Mouse (Mus musculus) kidney, postnatal 0 days (tissue): ENCODE results near the gene Rpap1. TPM values are rescaled to one million over a fixed set of nuclear protein-coding genes. Genes with fewer than 3 reads are reported as not detected.
"Not testable (repeated sequence)": the region's sequence is repeated elsewhere in the genome, so short reads cannot be mapped to it uniquely, and the experiment has no call there.

Source experiments
- ATAC-seq: fragments of 200-750 bp; cut with Nextera tagmentation; replicated peaks from 2 replicates; pipeline ENCODE4 v1.8.0; 2017; ENCODE audit warnings: low read depth, moderate number of reproducible peaks, moderate TSS enrichment, moderate library complexity; ENCODE audit not compliant: low FRiP score
- DNase-seq: peaks from one replicate; pipeline ENCODE4 v3.0.0-alpha.2; 2016; ENCODE audit warnings: low spot score
- H3K27ac ChIP-seq: fragments of 300-500 bp; sonication (generic); 2 replicates; pipeline ENCODE4 v1.5.1; 2014; ENCODE audit warnings: mild to moderate bottlenecking
- H3K27me3 ChIP-seq: fragments of 300-500 bp; sonication (generic); 2 replicates; pipeline ENCODE4 v1.6.1; 2014; ENCODE audit warnings: low read length, mixed read lengths; ENCODE audit not compliant: insufficient read depth
- H3K36me3 ChIP-seq: fragments of 300-500 bp; sonication (generic); 2 replicates; pipeline ENCODE4 v1.6.1; 2014; ENCODE audit warnings: low read length, mixed read lengths; ENCODE audit not compliant: insufficient read depth
- H3K4me1 ChIP-seq: fragments of 300-500 bp; sonication (generic); replicated peaks from 2 replicates; pipeline ENCODE4 v1.6.1; 2014; ENCODE audit warnings: antibody characterized with exemption, low read length, mixed read lengths; ENCODE audit not compliant: insufficient read depth
- H3K4me2 ChIP-seq: fragments of 300-500 bp; sonication (generic); 2 replicates; pipeline ENCODE4 v1.6.1; 2014; ENCODE audit warnings: mild to moderate bottlenecking, low read length, moderate library complexity, mixed read lengths
- H3K4me3 ChIP-seq: fragments of 300-500 bp; sonication (generic); replicated peaks from 2 replicates; pipeline ENCODE4 v1.5.1; 2014; ENCODE audit warnings: low read depth, low read length
- H3K9ac ChIP-seq: fragments of 300-500 bp; sonication (generic); 2 replicates; pipeline ENCODE4 v1.6.1; 2014; ENCODE audit warnings: low read depth, low read length
- H3K9me3 ChIP-seq: fragments of 300-500 bp; sonication (generic); replicated peaks from 2 replicates; pipeline ENCODE4 v1.6.1; 2016; ENCODE audit warnings: low read length, inconsistent platforms, mixed read lengths
- CTCF ChIP-seq: IDR thresholded peaks from 2 replicates; pipeline ENCODE4 v1.5.1; 2016; ENCODE audit warnings: antibody characterized with exemption, low read depth, mild to moderate bottlenecking, moderate library complexity
- WGBS: fragments of 180-500 bp; shearing (Covaris S2); extraction: QIAGEN DNeasy Blood & Tissue Kit; methylation state at CpG from one replicate; pipeline ENCODE4 v1.1.7; 2014; 5-methylcytosine and 5-hydroxymethylcytosine counted together
- polyA plus RNA-seq: library from polyadenylated mRNA; unstranded; fragments of >200 nt; fragmentation: Nextera tagmentation; extraction: Ambion mirVana; gene quantifications from 2 replicates; pipeline ENCODE4 v1.2.1, GENCODE M21; 2015

Gene Rpap1
- polyA plus RNA-seq, 1 experiment from 2014 or later: 15.7 TPM

GRCm38 (mm10) chr2:119730735-119731134, 56.6 kb downstream of the Rpap1 start:
- no peak overlapping the region for H3K27ac ChIP-seq
- H3K4me1 ChIP-seq: no peaks in the 10 kb centered on the region
- no peak for ATAC-seq
- WGBS: 81% methylated on average over 4 of the region's 4 CpGs
- DNase-seq: no peak
- peaks cover 50% of the 10 kb centered on the region for H3K36me3 ChIP-seq
- H3K9me3 ChIP-seq: no peaks in the 10 kb centered on the region
- no peak overlapping the region for H3K9ac ChIP-seq
- H3K27me3 ChIP-seq: no peaks in the 10 kb centered on the region
- no peak overlapping the region for H3K4me2 ChIP-seq
- no peak for TF ChIP-seq CTCF
- no peak overlapping the region for H3K4me3 ChIP-seq

- Histone ChIP-seq H3K4me2 (no peak overlapping the region), H3K9me3 (no peaks in the 10 kb centered on the region), H3K27ac (no peak overlapping the region), H3K27me3 (no peaks in the 10 kb centered on the region), H3K9ac (no peak overlapping the region), H3K4me3 (no peak overlapping the region), H3K4me1 (no peaks in the 10 kb centered on the region), H3K36me3 (peaks cover 57% of the 10 kb centered on the region)
- no peak for TF ChIP-seq CTCF
- no peak for ATAC-seq
- no peak for DNase-seq
- 86% methylated on average over 3 of the region's 3 CpGs for WGBS
Measured at GRCm38 (mm10) chr2:119727762-119728416, 59.4 kb downstream of the Rpap1 start.

GRCm38 (mm10) chr2:119721070-119721469, 66.3 kb downstream of the Rpap1 start:
- DNase-seq: no peak
- Histone ChIP-seq H3K27ac (no peak overlapping the region), H3K36me3 (peaks cover 57% of the 10 kb centered on the region)

GRCm38 (mm10) chr2:119715868-119716267, 71.5 kb downstream of the Rpap1 start:
- WGBS: 90% methylated on average over 2 of the region's 2 CpGs
- H3K27me3 ChIP-seq, H3K4me1 ChIP-seq, H3K4me2 ChIP-seq, H3K9ac ChIP-seq, DNase-seq, H3K9me3 ChIP-seq, ATAC-seq, H3K4me3 ChIP-seq, H3K27ac ChIP-seq: not testable (repeated sequence)
- peaks cover 39% of the 10 kb centered on the region for H3K36me3 ChIP-seq

More at GRCm38 (mm10) chr2:119721070-119721469, 66.3 kb downstream of the Rpap1 start:
- Histone ChIP-seq H3K4me1 (no peaks in the 10 kb centered on the region), H3K9ac (no peak overlapping the region), H3K9me3 (no peaks in the 10 kb centered on the region), H3K4me2 (no peak overlapping the region), H3K27me3 (no peaks in the 10 kb centered on the region), H3K4me3 (no peak overlapping the region)
- 96% methylated on average over 8 of the region's 8 CpGs for WGBS
- ATAC-seq: no peak
- no peak for TF ChIP-seq CTCF

Other genes with a start within 250 kb of the Rpap1 start
- 0.29 and 0.47 TPM in 2 replicates for gene Exd1, start 239.9 kb downstream of the Rpap1 start, polyA plus RNA-seq
- 68.8 and 72.2 TPM in 2 replicates for gene Chp1, start 239.8 kb downstream of the Rpap1 start, polyA plus RNA-seq
- 31.9 and 38.7 TPM in 2 replicates for gene Nusap1, start 169.2 kb downstream of the Rpap1 start, polyA plus RNA-seq
- gene Oip5, start 169.1 kb downstream of the Rpap1 start, polyA plus RNA-seq: 12.4 and 15.6 TPM in 2 replicates
- 50.0 and 54.3 TPM in 2 replicates for gene Ndufaf1, start 124.7 kb downstream of the Rpap1 start, polyA plus RNA-seq
- gene Rtf1, start 112.5 kb downstream of the Rpap1 start, polyA plus RNA-seq: 37.6 and 39.0 TPM in 2 replicates
- gene Itpka, start 45.2 kb downstream of the Rpap1 start, polyA plus RNA-seq: 0.83 and 1.1 TPM in 2 replicates
- gene Ltk, start 27.1 kb downstream of the Rpap1 start, polyA plus RNA-seq: 0.52 and 0.53 TPM in 2 replicates
- gene Tyro3, start 10.2 kb upstream of the Rpap1 start, polyA plus RNA-seq: 7.7 and 9.7 TPM in 2 replicates
- gene Mga, start 109.7 kb upstream of the Rpap1 start, polyA plus RNA-seq: 17.5 TPM in 2 replicates
- 1.9 and 2.0 TPM in 2 replicates for gene Mapkbp1, start 185.2 kb upstream of the Rpap1 start, polyA plus RNA-seq
- 24.7 and 25.7 TPM in 2 replicates for gene Jmjd7, start 239.9 kb upstream of the Rpap1 start, polyA plus RNA-seq
- gene Gm28042, start 240.0 kb upstream of the Rpap1 start, polyA plus RNA-seq: 0.89 and 1.2 TPM in 2 replicates
- gene Pla2g4b, start 245.9 kb upstream of the Rpap1 start, polyA plus RNA-seq: 0.29 and 0.71 TPM in 2 replicates